Mouse (Mus musculus): ENCODE data around the gene Prickle2.

DNA sequence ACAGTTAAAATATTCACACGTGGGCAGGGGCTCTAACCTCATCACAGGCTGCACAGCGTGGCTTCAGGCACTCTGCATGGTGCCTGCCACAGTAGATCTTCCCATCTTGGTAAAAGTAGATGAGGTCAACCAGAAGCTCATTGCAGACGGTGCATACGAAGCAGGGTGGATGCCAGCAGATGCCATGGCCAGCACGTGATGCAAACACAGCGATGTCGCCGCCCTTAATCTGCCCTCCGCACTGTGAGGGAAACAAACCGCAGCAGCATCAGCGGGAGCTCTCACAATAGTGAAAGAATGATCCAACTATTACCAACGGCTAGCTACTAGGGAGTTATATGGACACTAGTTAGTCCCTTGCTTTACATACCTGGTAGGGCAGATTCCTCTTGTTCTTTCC is 285.8 kb downstream of the Prickle2 start:
- TF ChIP-seq CTCF (IDR thresholded peaks at IDR 0.05; ENCODE audit: low read depth, low read length) (no peak), POLR2AphosphoS5 (IDR thresholded peaks at IDR 0.05; ENCODE audit: insufficient replicate concordance, low read depth, low read length) (no peak)

Measured in G1E (cell line).